Mouse (Mus musculus) MEL-GATA-1-ER (cell line): Measurements from ENCODE around the gene Cyp2f2.

Experiments
- DNase-seq: peaks from one replicate; pipeline ENCODE4 v3.0.0-alpha.2; 2012; ENCODE audit warnings: low read depth; ENCODE audit errors: extremely low read depth

The Cyp2f2 gene

GRCm38 (mm10) chr7:27119676-27120075 is at the start of gene Cyp2f2:
TSS of gene Cyp2f2 (plus strand) at chr7:27119909.
- DNase-seq, result no peak

- no peak for DNase-seq
These were observed 41.1 kb upstream of the Cyp2f2 start for GRCm38 (mm10) chr7:27078641-27079040.

GRCm38 (mm10) chr7:27081625-27082024 is 38.1 kb upstream of the Cyp2f2 start:
- DNase-seq, result no peak

- DNase-seq, result no peak
These were observed 28.7 kb upstream of the Cyp2f2 start for GRCm38 (mm10) chr7:27091039-27091438.

GRCm38 (mm10) chr7:27092038-27092703 is 27.5 kb upstream of the Cyp2f2 start:
- DNase-seq, result no peak

GRCm38 (mm10) chr7:27092882-27093281 is 26.8 kb upstream of the Cyp2f2 start:
- DNase-seq, result peak; percentile 3

- no peak for DNase-seq
These were observed 14.8 kb upstream of the Cyp2f2 start for GRCm38 (mm10) chr7:27104882-27105281.

GRCm38 (mm10) chr7:27110327-27110726 is 9.4 kb upstream of the Cyp2f2 start:
- no peak for DNase-seq

GRCm38 (mm10) chr7:27111038-27111437 is 8.7 kb upstream of the Cyp2f2 start:
- DNase-seq, result no peak

- no peak for DNase-seq
These were observed 7.7 kb upstream of the Cyp2f2 start for GRCm38 (mm10) chr7:27111987-27112386.

GRCm38 (mm10) chr7:27118033-27118511 is 1.6 kb upstream of the Cyp2f2 start:
- no peak for DNase-seq

GRCm38 (mm10) chr7:27124305-27124832 is 4.7 kb downstream of the Cyp2f2 start:
- DNase-seq, result no peak

GRCm38 (mm10) chr7:27124969-27125368 is 5.3 kb downstream of the Cyp2f2 start:
- DNase-seq, result no peak

- DNase-seq, result no peak
These were observed 8.5 kb downstream of the Cyp2f2 start for GRCm38 (mm10) chr7:27128162-27128561.

GRCm38 (mm10) chr7:27128946-27129345 is 9.2 kb downstream of the Cyp2f2 start:
- DNase-seq, result no peak

- no peak for DNase-seq
These were observed 10.1 kb downstream of the Cyp2f2 start for GRCm38 (mm10) chr7:27129811-27130210.

GRCm38 (mm10) chr7:27130521-27131370 is 11.0 kb downstream of the Cyp2f2 start:
- DNase-seq, result no peak

- DNase-seq, result no peak
These were observed 11.7 kb downstream of the Cyp2f2 start for GRCm38 (mm10) chr7:27131387-27131786.

GRCm38 (mm10) chr7:27132588-27132987 is 12.9 kb downstream of the Cyp2f2 start:
- peak; percentile 33 for DNase-seq

GRCm38 (mm10) chr7:27133156-27133555 is 13.4 kb downstream of the Cyp2f2 start:
- no peak for DNase-seq

- DNase-seq, result no peak
These were observed 14.0 kb downstream of the Cyp2f2 start for GRCm38 (mm10) chr7:27133757-27134156.

- no peak for DNase-seq
These were observed 16.8 kb downstream of the Cyp2f2 start for GRCm38 (mm10) chr7:27136410-27136996.
